Mouse (Mus musculus): ENCODE results near the gene Irx1.

DNA sequence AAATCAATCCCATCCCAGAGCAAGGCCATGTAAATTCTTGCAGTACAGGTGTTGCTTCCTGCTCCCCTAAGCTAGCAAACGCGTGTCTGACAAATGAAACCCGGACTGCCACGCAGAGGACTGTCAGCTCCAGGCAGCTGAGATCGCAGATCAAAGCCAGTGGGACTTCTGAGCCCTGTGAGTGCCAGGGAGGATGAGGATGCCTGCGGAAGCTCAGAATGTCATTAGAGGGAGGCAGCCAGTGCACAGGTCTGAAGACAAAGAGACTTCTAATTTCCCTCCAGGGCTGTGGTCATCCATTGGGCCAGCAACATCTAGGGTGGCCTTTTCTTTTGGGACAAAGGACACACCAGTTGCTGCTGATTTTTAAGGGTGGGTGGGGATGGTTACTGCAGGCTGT, 4.8 kb upstream of the Irx1 start:
- TF ChIP-seq POLR2A (IDR thresholded peaks at IDR 0.05; ENCODE audit: borderline replicate concordance, low read depth, low read length) (no peak), CTCF (IDR thresholded peaks at IDR 0.05; ENCODE audit: low read depth, low read length) (no peak)

Data from bone marrow macrophage, adult 2 months (primary cell).